Mouse (Mus musculus): Measurements from ENCODE around the gene Gm47985.
"Not testable (repeated sequence)": the region's sequence is repeated elsewhere in the genome, so short reads cannot be mapped to it uniquely, and the experiment has no call there.

GRCm38 (mm10) chr1:151208944-151209343 lies 26.6 kb downstream of the Gm47985 start:
- not testable (repeated sequence) for TF ChIP-seq CTCF, EP300 (IDR thresholded peaks at IDR 0.05; ENCODE audit: low read depth)
